15 mouse cellular contexts compared by ENCODE assay signal in genomic region chr10:62172841-62173553, GRCm38 (mm10). TPM values are rescaled to one million over a fixed set of nuclear protein-coding genes. Genes with fewer than 3 reads are reported as not detected.
DNase-seq lines count a peak whose midpoint lies in the region; ATAC-seq and TF ChIP-seq lines count a peak whose summit lies in the region.
"Had no signal": no experiment of that assay in that cellular context is flagged by ENCODE, and none has a peak within 500 bp of the region (broad histone marks: within the 10 kb centered on the region; RNA-seq: fewer than 3 reads in every experiment).

No protein-coding gene starts in this region.

- TF ChIP-seq CTCF in forebrain, postnatal 0 days (IDR thresholded peaks at IDR 0.05; ENCODE audit: low read depth), result no peak
- TF ChIP-seq CTCF in stomach, postnatal 0 days (IDR thresholded peaks at IDR 0.05; ENCODE audit: low read depth), result no peak

- H3K9me3 ChIP-seq in forebrain, embryonic 10.5 days, result peaks cover under 1% of the 10 kb centered on the region; the same call in 1 of the 2 replicates
- no peaks in the 10 kb centered on the region for H3K9me3 ChIP-seq in forebrain, postnatal 0 days (ENCODE audit: low read length)
- H3K9me3 ChIP-seq in stomach, embryonic 14.5 days (ENCODE audit: control insufficient read depth, low read depth, low read length), result no peaks in the 10 kb centered on the region
- H3K9me3 ChIP-seq in stomach, postnatal 0 days (ENCODE audit: control insufficient read depth, low read length), result no peaks in the 10 kb centered on the region
- H3K9me3 ChIP-seq in midbrain, embryonic 14.5 days (ENCODE audit: control insufficient read depth, low read length), result no peaks in the 10 kb centered on the region
- H3K9me3 ChIP-seq: liver, embryonic 15.5 days had no signal

- no peak overlapping the region for H3K4me3 ChIP-seq in forebrain, embryonic 10.5 days
- no peak overlapping the region for H3K4me3 ChIP-seq in forebrain, postnatal 0 days (ENCODE audit: low read depth, low read length)
- no peak overlapping the region for H3K4me3 ChIP-seq in stomach, embryonic 14.5 days (ENCODE audit: low read depth, low read length)
- no peak overlapping the region for H3K4me3 ChIP-seq in stomach, postnatal 0 days (ENCODE audit: low read depth, low read length)
- no peak overlapping the region for H3K4me3 ChIP-seq in midbrain, embryonic 14.5 days (replicated peaks; ENCODE audit: low read depth, low read length)
- H3K4me3 ChIP-seq: liver, embryonic 15.5 days had no signal

- intact Hi-C loops in left cerebral cortex, postnatal 4 days (cut with DNase I), result no loop called here
- intact Hi-C loops in left cerebral cortex, postnatal 25 days (cut with DNase I), result no loop called here

- peaks cover 76% of the 10 kb centered on the region for H3K27me3 ChIP-seq in forebrain, embryonic 10.5 days (ENCODE audit: poor library complexity, severe bottlenecking)
- H3K27me3 ChIP-seq in forebrain, postnatal 0 days (ENCODE audit: insufficient read depth, low read length), result no peaks in the 10 kb centered on the region
- no peaks in the 10 kb centered on the region for H3K27me3 ChIP-seq in stomach, embryonic 14.5 days (ENCODE audit: control insufficient read depth, insufficient read depth, low read length)
- H3K27me3 ChIP-seq in stomach, postnatal 0 days (ENCODE audit: control insufficient read depth, insufficient read depth, low read length), result no peaks in the 10 kb centered on the region
- H3K27me3 ChIP-seq in midbrain, embryonic 14.5 days (ENCODE audit: control insufficient read depth, insufficient read depth, low read length), result peaks cover 21% of the 10 kb centered on the region; the same call in 1 of the 2 replicates
- H3K27me3 ChIP-seq: liver, embryonic 15.5 days had no signal

- DNase-seq in forebrain, embryonic 10.5 days (ENCODE audit: extremely low spot score, low spot score), result peak; percentile 36
- no peak for DNase-seq in forebrain, postnatal 0 days
- no peak for DNase-seq in stomach, postnatal 0 days (ENCODE audit: low spot score)
- peak; percentile 51 for DNase-seq in midbrain, embryonic 14.5 days
- no peak for DNase-seq in heart, adult 18-20 months
- no peak for DNase-seq in left cerebral cortex, postnatal 4 days
- DNase-seq in left cerebral cortex, postnatal 25 days (ENCODE audit: low spot score in 2 of 2), result no peak
- DNase-seq: adrenal gland, postnatal 10 days; kidney, adult 9 months had no signal

- H3K4me2 ChIP-seq in forebrain, postnatal 0 days (ENCODE audit: low read depth), result no peak overlapping the region
- H3K4me2 ChIP-seq in stomach, embryonic 14.5 days (replicated peaks; ENCODE audit: low read depth, low read length), result no peak overlapping the region
- H3K4me2 ChIP-seq in stomach, postnatal 0 days (replicated peaks; ENCODE audit: low read depth), result no peak overlapping the region
- no peak overlapping the region for H3K4me2 ChIP-seq in midbrain, embryonic 14.5 days (ENCODE audit: low read length)
- H3K4me2 ChIP-seq: liver, embryonic 15.5 days had no signal

- WGBS in forebrain, embryonic 10.5 days, result 2% methylated on average over 9 of the region's 9 CpGs
- whole genome bisulfite sequencing in forebrain, postnatal 0 days, result 10% methylated on average over 9 of the region's 9 CpGs
- WGBS in stomach, embryonic 14.5 days, result 8% methylated on average over 9 of the region's 9 CpGs
- WGBS in stomach, postnatal 0 days, result 18% methylated on average over 9 of the region's 9 CpGs
- WGBS in midbrain, embryonic 14.5 days, result 1% methylated on average over 9 of the region's 9 CpGs

- no peak for TF ChIP-seq EP300 in stomach, postnatal 0 days (optimal IDR thresholded peaks at IDR 0.05)

- ATAC-seq in forebrain, postnatal 0 days, result no peak
- ATAC-seq in stomach, embryonic 14.5 days (ENCODE audit: insufficient number of reproducible peaks, insufficient read depth, low FRiP score, low read depth), result peak; percentile 42; the same call in 1 of the 2 replicates
- no peak for ATAC-seq in stomach, postnatal 0 days (ENCODE audit: low FRiP score, low TSS enrichment)
- ATAC-seq in midbrain, embryonic 14.5 days (ENCODE audit: low FRiP score, low TSS enrichment), result no peak

- no peak overlapping the region for H3K9ac ChIP-seq in forebrain, postnatal 0 days
- H3K9ac ChIP-seq in stomach, embryonic 14.5 days (replicated peaks; ENCODE audit: low read depth, low read length), result no peak overlapping the region
- H3K9ac ChIP-seq in stomach, postnatal 0 days (ENCODE audit: low read length), result no peak overlapping the region
- H3K9ac ChIP-seq in midbrain, embryonic 14.5 days (replicated peaks; ENCODE audit: low read length), result no peak overlapping the region
- H3K9ac ChIP-seq: liver, embryonic 15.5 days had no signal

- H3K27ac ChIP-seq in forebrain, embryonic 10.5 days, result peak overlapping the region; percentile 9
- no peak overlapping the region for H3K27ac ChIP-seq in forebrain, postnatal 0 days (ENCODE audit: low read depth, low read length)
- H3K27ac ChIP-seq in stomach, embryonic 14.5 days (ENCODE audit: low read length), result peak overlapping the region; percentile 2; the same call in 1 of the 2 replicates
- no peak overlapping the region for H3K27ac ChIP-seq in stomach, postnatal 0 days (replicated peaks)
- no peak overlapping the region for H3K27ac ChIP-seq in midbrain, embryonic 14.5 days (replicated peaks; ENCODE audit: low read depth, low read length)
- H3K27ac ChIP-seq: liver, embryonic 15.5 days had no signal

- peaks cover 35% of the 10 kb centered on the region for H3K4me1 ChIP-seq in forebrain, embryonic 10.5 days
- no peaks in the 10 kb centered on the region for H3K4me1 ChIP-seq in forebrain, postnatal 0 days (ENCODE audit: insufficient read depth)
- H3K4me1 ChIP-seq in stomach, embryonic 14.5 days (ENCODE audit: control insufficient read depth, insufficient read depth, low read length), result 0 out of 2 replicates have a peak, but pooled peaks cover 6% of the 10 kb centered on the region
- H3K4me1 ChIP-seq in stomach, postnatal 0 days (replicated peaks; ENCODE audit: control insufficient read depth, insufficient read depth), result no peaks in the 10 kb centered on the region
- peaks cover 18% of the 10 kb centered on the region for H3K4me1 ChIP-seq in midbrain, embryonic 14.5 days (ENCODE audit: control insufficient read depth, insufficient read depth, low read length)
- H3K4me1 ChIP-seq: liver, embryonic 15.5 days had no signal

- H3K36me3 ChIP-seq in forebrain, embryonic 10.5 days (replicated peaks), result no peaks in the 10 kb centered on the region
- no peaks in the 10 kb centered on the region for H3K36me3 ChIP-seq in forebrain, postnatal 0 days (ENCODE audit: insufficient read depth)
- no peaks in the 10 kb centered on the region for H3K36me3 ChIP-seq in stomach, embryonic 14.5 days (ENCODE audit: control insufficient read depth, insufficient read depth, low read length)
- H3K36me3 ChIP-seq in stomach, postnatal 0 days (ENCODE audit: control insufficient read depth, insufficient read depth, low read length), result no peaks in the 10 kb centered on the region
- H3K36me3 ChIP-seq in midbrain, embryonic 14.5 days (ENCODE audit: control insufficient read depth, insufficient read depth, low read length), result no peaks in the 10 kb centered on the region
- H3K36me3 ChIP-seq: liver, embryonic 15.5 days had no signal

RNA-seq across cellular contexts. Expression of gene Fam241b, which starts 29.3 kb away (rescaled TPM):
- 20.0 and 21.0 TPM in 2 replicates for polyA plus RNA-seq in forebrain, embryonic 10.5 days (2016; fragmentation: Nextera tagmentation; extraction: Ambion mirVana)
- total RNA-seq in forebrain, postnatal 0 days (2014; rRNA removed), result 118 and 120 TPM in 2 replicates
- 193 and 196 TPM in 2 replicates for polyA plus RNA-seq in forebrain, postnatal 0 days (2015; fragmentation: Nextera tagmentation; extraction: Ambion mirVana)
- polyA plus RNA-seq in stomach, embryonic 14.5 days (2014; fragmentation: Nextera tagmentation; extraction: Ambion mirVana), result 7.7 and 8.1 TPM in 2 replicates
- polyA plus RNA-seq in stomach, postnatal 0 days (2015; fragmentation: Nextera tagmentation; extraction: Ambion mirVana), result 30.6 and 33.4 TPM in 2 replicates
- 48.3 and 107 TPM in 2 replicates for polyA plus RNA-seq in midbrain, embryonic 14.5 days (2014; fragmentation: Nextera tagmentation; extraction: Ambion mirVana)
- total RNA-seq in heart, adult 18-20 months (2021), result 1 to 10 TPM; 3.1 to 4.1 TPM
- 10 to 100 TPM; 77.9 to 92.9 TPM for total RNA-seq in left cerebral cortex, postnatal 4 days (2021)
- 10 to 100 TPM; 53.0 to 54.6 TPM for total RNA-seq in left cerebral cortex, postnatal 25 days (2021)

RNA-seq across cellular contexts. Expression of gene Neurog3, which starts 40.1 kb away (rescaled TPM):
- 0.24 and 1.3 TPM in 2 replicates for polyA plus RNA-seq in forebrain, embryonic 10.5 days (2016; fragmentation: Nextera tagmentation; extraction: Ambion mirVana)
- not detected in 2 replicates for total RNA-seq in forebrain, postnatal 0 days (2014; rRNA removed)
- not detected in 2 replicates for polyA plus RNA-seq in forebrain, postnatal 0 days (2015; fragmentation: Nextera tagmentation; extraction: Ambion mirVana)
- polyA plus RNA-seq in stomach, embryonic 14.5 days (2014; fragmentation: Nextera tagmentation; extraction: Ambion mirVana), result 0.58 and 4.7 TPM in 2 replicates
- 0.79 and 1.2 TPM in 2 replicates for polyA plus RNA-seq in stomach, postnatal 0 days (2015; fragmentation: Nextera tagmentation; extraction: Ambion mirVana)
- not detected in 2 replicates for polyA plus RNA-seq in midbrain, embryonic 14.5 days (2014; fragmentation: Nextera tagmentation; extraction: Ambion mirVana)
- not detected for total RNA-seq in heart, adult 18-20 months (2021)
- total RNA-seq in left cerebral cortex, postnatal 4 days (2021), result not detected
- not detected for total RNA-seq in left cerebral cortex, postnatal 25 days (2021)
- total RNA-seq: adrenal gland, postnatal 10 days; heart, postnatal 25 days; layer of hippocampus, adult 8-10 months; left cerebral cortex, postnatal 14 days; megakaryocyte-erythroid progenitor cell, adult 5-6 weeks had no signal
- polyA plus RNA-seq: liver, embryonic 15.5 days had no signal

RNA-seq across cellular contexts. Expression of gene Tspan15, which starts 58.1 kb away (rescaled TPM):
- 20.3 and 21.9 TPM in 2 replicates for polyA plus RNA-seq in forebrain, embryonic 10.5 days (2016; fragmentation: Nextera tagmentation; extraction: Ambion mirVana)
- 7.2 and 11.6 TPM in 2 replicates for total RNA-seq in forebrain, postnatal 0 days (2014; rRNA removed)
- polyA plus RNA-seq in forebrain, postnatal 0 days (2015; fragmentation: Nextera tagmentation; extraction: Ambion mirVana), result 11.6 and 15.2 TPM in 2 replicates
- 32.4 and 32.8 TPM in 2 replicates for polyA plus RNA-seq in stomach, embryonic 14.5 days (2014; fragmentation: Nextera tagmentation; extraction: Ambion mirVana)
- 97.4 and 112 TPM in 2 replicates for polyA plus RNA-seq in stomach, postnatal 0 days (2015; fragmentation: Nextera tagmentation; extraction: Ambion mirVana)
- 12.7 and 13.4 TPM in 2 replicates for polyA plus RNA-seq in midbrain, embryonic 14.5 days (2014; fragmentation: Nextera tagmentation; extraction: Ambion mirVana)
- total RNA-seq in heart, adult 18-20 months (2021), result 1 to 10 TPM; 6.6 to 8.8 TPM
- total RNA-seq in left cerebral cortex, postnatal 4 days (2021), result 1 to 10 TPM; 5.1 to 6.0 TPM
- total RNA-seq in left cerebral cortex, postnatal 25 days (2021), result 10 to 100 TPM; 11.1 to 13.7 TPM

Comparison
In these comparisons a context has a peak if more than half of its experiments do, and no peak if none do; other contexts are left out.
1. DNase-seq: peak in forebrain, embryonic 10.5 days (single experiment) and midbrain, embryonic 14.5 days (single experiment); none in forebrain, postnatal 0 days (single experiment), stomach, postnatal 0 days (single experiment), heart, adult 18-20 months (0 of 2), left cerebral cortex, postnatal 4 days (single experiment) and left cerebral cortex, postnatal 25 days (0 of 2).
2. H3K27ac ChIP-seq: peak in forebrain, embryonic 10.5 days (single experiment) and stomach, embryonic 14.5 days (single experiment); none in forebrain, postnatal 0 days (single experiment), stomach, postnatal 0 days (single experiment) and midbrain, embryonic 14.5 days (single experiment).